Mouse (Mus musculus) hindbrain, embryonic 11.5 days (tissue): ENCODE data around the gene Rpl7a. TPM values are rescaled to one million over a fixed set of nuclear protein-coding genes. Genes with fewer than 3 reads are reported as not detected.
A peak's percentile ranks its signal among the peaks of the same experiment; 100 is the strongest.
"Not testable (repeated sequence)": the region's sequence is repeated elsewhere in the genome, so short reads cannot be mapped to it uniquely, and the experiment has no call there.

Experiments
- ATAC-seq: fragments of 200-750 bp; cut with Nextera tagmentation; 2 replicates; pipeline ENCODE4 v1.8.0; 2017; ENCODE audit warnings: mild to moderate bottlenecking, moderate TSS enrichment, moderate library complexity; ENCODE audit not compliant: low FRiP score
- DNase-seq: peaks from one replicate; pipeline ENCODE4 v3.0.0-alpha.2; 2015; ENCODE audit warnings: low spot score
- H3K27ac ChIP-seq: fragments of 300-500 bp; sonication (generic); 2 replicates; pipeline ENCODE4 v1.5.1; 2014; ENCODE audit warnings: mild to moderate bottlenecking, low read depth, low read length
- H3K27me3 ChIP-seq: fragments of 300-500 bp; sonication (generic); 2 replicates; pipeline ENCODE4 v1.6.1; 2014; ENCODE audit warnings: mild to moderate bottlenecking, low read length, moderate library complexity, mixed read lengths; ENCODE audit not compliant: control insufficient read depth, insufficient read depth
- H3K36me3 ChIP-seq: fragments of 300-500 bp; sonication (generic); 2 replicates; pipeline ENCODE4 v1.6.1; 2014; ENCODE audit warnings: mild to moderate bottlenecking, low read length, moderate library complexity, mixed read lengths; ENCODE audit not compliant: control insufficient read depth, insufficient read depth
- H3K4me1 ChIP-seq: fragments of 300-500 bp; sonication (generic); replicated peaks from 2 replicates; pipeline ENCODE4 v1.6.1; 2014; ENCODE audit warnings: low read length, mixed read lengths; ENCODE audit not compliant: control insufficient read depth, insufficient read depth
- H3K4me2 ChIP-seq: fragments of 300-500 bp; sonication (generic); replicated peaks from 2 replicates; pipeline ENCODE4 v1.6.1; 2014; ENCODE audit warnings: mild to moderate bottlenecking, low read depth, low read length
- H3K4me3 ChIP-seq: fragments of 300-500 bp; sonication (generic); 2 replicates; pipeline ENCODE4 v1.5.1; 2014; ENCODE audit warnings: low read depth, low read length
- H3K9ac ChIP-seq: fragments of 300-500 bp; sonication (generic); 2 replicates; pipeline ENCODE4 v1.6.1; 2014; ENCODE audit warnings: low read depth, low read length
- H3K9me3 ChIP-seq: fragments of 300-500 bp; sonication (generic); 2 replicates; pipeline ENCODE4 v1.6.1; 2016; ENCODE audit warnings: low read length; ENCODE audit not compliant: control insufficient read depth
- WGBS: fragments of 180-500 bp; shearing (Covaris S2); extraction: QIAGEN DNeasy Blood & Tissue Kit; methylation state at CpG from one replicate; pipeline ENCODE4 v1.1.7; 2014; 5-methylcytosine and 5-hydroxymethylcytosine counted together
- polyA plus RNA-seq: library from polyadenylated mRNA; unstranded; fragments of >200 nt; fragmentation: Nextera tagmentation; extraction: Ambion mirVana; gene quantifications from 2 replicates; pipeline ENCODE4 v1.2.1, GENCODE M21; 2014

Gene Rpl7a
- polyA plus RNA-seq = 627 and 628 TPM in 2 replicates

- WGBS = under 1% methylated on average over 70 of the region's 74 CpGs
- peaks cover 11% of the 10 kb centered on the region for H3K4me1 ChIP-seq
- peak within 1 kb of the TSS; percentile 98 for H3K4me2 ChIP-seq
- DNase-seq (peak; percentile 100), ATAC-seq (peak; percentile 91)
- peak within 1 kb of the TSS; percentile 89 for H3K4me3 ChIP-seq
- peak within 1 kb of the TSS; percentile 87 for H3K27ac ChIP-seq
- peak within 1 kb of the TSS; percentile 92 for H3K9ac ChIP-seq
- H3K27me3 ChIP-seq = no peaks in the 10 kb centered on the region
- no peaks in the 10 kb centered on the region for H3K9me3 ChIP-seq
- H3K36me3 ChIP-seq = peaks cover 14% of the 10 kb centered on the region
These were observed at the start of gene Rpl7a, which contains the start of gene Med22 for GRCm38 (mm10) chr2:26910124-26910993. TSS of gene Rpl7a (plus strand) at chr2:26910764. TSS of gene Med22 (minus strand) at chr2:26910677.

- WGBS = 76% methylated on average over 3 of the region's 3 CpGs
- no peak overlapping the region for H3K27ac ChIP-seq
- no peaks in the 10 kb centered on the region for H3K36me3 ChIP-seq
- DNase-seq (no peak), ATAC-seq (no peak)
- H3K4me1 ChIP-seq = no peaks in the 10 kb centered on the region
- no peak overlapping the region for H3K4me3 ChIP-seq
- no peaks in the 10 kb centered on the region for H3K27me3 ChIP-seq
- no peaks in the 10 kb centered on the region for H3K9me3 ChIP-seq
- no peak overlapping the region for H3K9ac ChIP-seq
- H3K4me2 ChIP-seq = no peak overlapping the region
These were observed 47.7 kb upstream of the Rpl7a start for GRCm38 (mm10) chr2:26862856-26863255.

- H3K27me3 ChIP-seq = no peaks in the 10 kb centered on the region
- H3K9me3 ChIP-seq = no peaks in the 10 kb centered on the region
- no peak within 1 kb of the TSS for H3K4me2 ChIP-seq
- WGBS = 65% methylated on average over 3 of the region's 3 CpGs
- no peaks in the 10 kb centered on the region for H3K36me3 ChIP-seq
- ATAC-seq (no peak), DNase-seq (no peak)
- H3K4me3 ChIP-seq = no peak within 1 kb of the TSS
- H3K4me1 ChIP-seq = no peaks in the 10 kb centered on the region
- H3K9ac ChIP-seq = no peak within 1 kb of the TSS
- H3K27ac ChIP-seq = no peak within 1 kb of the TSS
These were observed 45.7 kb upstream of the Rpl7a start, which contains the start of gene Abo for GRCm38 (mm10) chr2:26864879-26865278. TSS of gene Abo (minus strand) at chr2:26864979.

GRCm38 (mm10) chr2:26870666-26871065 is 39.9 kb upstream of the Rpl7a start:
- Histone ChIP-seq H3K27ac (no peak overlapping the region), H3K4me2 (no peak overlapping the region), H3K4me3 (no peak overlapping the region), H3K27me3 (no peaks in the 10 kb centered on the region), H3K9ac (no peak overlapping the region), H3K9me3 (no peaks in the 10 kb centered on the region), H3K4me1 (no peaks in the 10 kb centered on the region), H3K36me3 (no peaks in the 10 kb centered on the region)
- no peak for ATAC-seq
- 71% methylated on average over 6 of the region's 6 CpGs for whole genome bisulfite sequencing
- DNase-seq = no peak

GRCm38 (mm10) chr2:26878571-26878970 is 32.0 kb upstream of the Rpl7a start:
- H3K4me1 ChIP-seq = no peaks in the 10 kb centered on the region
- H3K27me3 ChIP-seq = no peaks in the 10 kb centered on the region
- DNase-seq = no peak
- no peak overlapping the region for H3K4me3 ChIP-seq
- no peak overlapping the region for H3K27ac ChIP-seq
- no peaks in the 10 kb centered on the region for H3K36me3 ChIP-seq
- H3K9ac ChIP-seq = no peak overlapping the region
- H3K4me2 ChIP-seq = no peak overlapping the region
- H3K9me3 ChIP-seq = no peaks in the 10 kb centered on the region
- ATAC-seq = no peak

- not testable (repeated sequence) for H3K4me3 ChIP-seq, H3K27me3 ChIP-seq, H3K36me3 ChIP-seq, H3K27ac ChIP-seq, H3K9ac ChIP-seq, H3K4me1 ChIP-seq, H3K4me2 ChIP-seq, H3K9me3 ChIP-seq, ATAC-seq, DNase-seq
- WGBS = 78% methylated on average over 2 of the region's 2 CpGs
These were observed 25.0 kb upstream of the Rpl7a start for GRCm38 (mm10) chr2:26885541-26885940.

DNA sequence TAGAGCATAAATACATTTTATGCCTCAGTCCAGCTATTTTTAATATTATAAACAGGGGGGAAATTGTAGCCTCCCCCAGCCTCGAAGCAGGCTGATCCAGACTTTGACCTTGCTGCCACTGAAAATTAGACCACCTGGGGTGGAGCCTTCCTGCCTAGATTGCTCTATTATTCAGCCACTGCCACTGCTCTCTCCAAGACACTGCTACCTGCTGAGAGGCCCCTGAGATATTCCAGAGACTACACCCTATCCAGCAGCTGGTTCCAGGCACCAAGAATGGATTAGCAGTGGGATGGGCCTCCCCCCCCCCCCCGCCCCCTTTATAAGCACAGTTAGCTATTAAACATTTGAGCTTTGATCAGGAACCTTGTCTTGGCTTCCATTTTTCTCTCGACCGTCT is 24.4 kb upstream of the Rpl7a start:
- H3K36me3 ChIP-seq, H3K4me2 ChIP-seq, H3K4me3 ChIP-seq, ATAC-seq, H3K4me1 ChIP-seq, H3K9ac ChIP-seq, DNase-seq, H3K27ac ChIP-seq, H3K9me3 ChIP-seq, H3K27me3 ChIP-seq: not testable (repeated sequence)
- 66% methylated on average over 4 of the region's 4 CpGs for WGBS

DNA sequence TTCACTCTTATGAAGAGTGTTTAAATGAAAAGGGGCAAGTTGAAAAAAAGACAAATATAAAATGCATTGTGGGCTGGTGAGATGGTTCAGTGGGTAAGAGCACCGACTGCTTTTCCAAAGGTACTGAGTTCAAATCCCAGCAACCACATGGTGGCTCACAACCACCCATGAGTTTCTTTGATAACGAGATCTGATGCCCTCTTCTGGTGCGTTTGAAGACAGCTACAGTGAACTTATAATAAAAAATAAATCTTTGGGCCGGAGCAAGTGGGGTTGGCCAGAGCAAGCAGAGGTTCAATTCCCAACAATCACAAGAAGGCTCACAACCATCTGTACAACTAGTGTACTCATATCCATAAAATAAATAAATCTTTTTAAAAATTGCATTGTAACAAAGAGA is 14.7 kb upstream of the Rpl7a start:
- no peaks in the 10 kb centered on the region for H3K27me3 ChIP-seq
- ATAC-seq = no peak
- no peak overlapping the region for H3K4me2 ChIP-seq
- no peaks in the 10 kb centered on the region for H3K4me1 ChIP-seq
- 94% methylated on average over 4 of the region's 4 CpGs for WGBS
- DNase-seq = no peak
- no peaks in the 10 kb centered on the region for H3K9me3 ChIP-seq
- peaks cover 18% of the 10 kb centered on the region for H3K36me3 ChIP-seq
- no peak overlapping the region for H3K9ac ChIP-seq
- H3K4me3 ChIP-seq = no peak overlapping the region
- H3K27ac ChIP-seq = no peak overlapping the region

GRCm38 (mm10) chr2:26900731-26901130 is 9.8 kb upstream of the Rpl7a start:
- H3K27me3 ChIP-seq = no peaks in the 10 kb centered on the region
- 71% methylated on average over 1 of the region's 1 CpGs for WGBS
- peaks cover 12% of the 10 kb centered on the region; the same call in 1 of the 2 replicates for H3K36me3 ChIP-seq
- no peak overlapping the region for H3K4me2 ChIP-seq
- no peak for DNase-seq
- H3K4me1 ChIP-seq = peaks cover 8% of the 10 kb centered on the region; the same call in 1 of the 2 replicates
- ATAC-seq = no peak
- H3K27ac ChIP-seq = no peak overlapping the region
- H3K4me3 ChIP-seq = no peak overlapping the region
- no peak overlapping the region for H3K9ac ChIP-seq
- no peaks in the 10 kb centered on the region for H3K9me3 ChIP-seq
